Mouse (Mus musculus) heart, postnatal 0 days (tissue): ENCODE measurements around the gene Pias4.
A peak's percentile ranks its signal among the peaks of the same experiment; 100 is the strongest.

ENCODE experiments used
- CTCF ChIP-seq: IDR thresholded peaks from 2 replicates; pipeline ENCODE4 v1.5.1; 2016; ENCODE audit warnings: antibody characterized with exemption, control low read depth, low read depth
- EP300 ChIP-seq: IDR thresholded peaks from 2 replicates; pipeline ENCODE4 v1.6.1; 2016; ENCODE audit warnings: antibody characterized with exemption, low read depth

DNA sequence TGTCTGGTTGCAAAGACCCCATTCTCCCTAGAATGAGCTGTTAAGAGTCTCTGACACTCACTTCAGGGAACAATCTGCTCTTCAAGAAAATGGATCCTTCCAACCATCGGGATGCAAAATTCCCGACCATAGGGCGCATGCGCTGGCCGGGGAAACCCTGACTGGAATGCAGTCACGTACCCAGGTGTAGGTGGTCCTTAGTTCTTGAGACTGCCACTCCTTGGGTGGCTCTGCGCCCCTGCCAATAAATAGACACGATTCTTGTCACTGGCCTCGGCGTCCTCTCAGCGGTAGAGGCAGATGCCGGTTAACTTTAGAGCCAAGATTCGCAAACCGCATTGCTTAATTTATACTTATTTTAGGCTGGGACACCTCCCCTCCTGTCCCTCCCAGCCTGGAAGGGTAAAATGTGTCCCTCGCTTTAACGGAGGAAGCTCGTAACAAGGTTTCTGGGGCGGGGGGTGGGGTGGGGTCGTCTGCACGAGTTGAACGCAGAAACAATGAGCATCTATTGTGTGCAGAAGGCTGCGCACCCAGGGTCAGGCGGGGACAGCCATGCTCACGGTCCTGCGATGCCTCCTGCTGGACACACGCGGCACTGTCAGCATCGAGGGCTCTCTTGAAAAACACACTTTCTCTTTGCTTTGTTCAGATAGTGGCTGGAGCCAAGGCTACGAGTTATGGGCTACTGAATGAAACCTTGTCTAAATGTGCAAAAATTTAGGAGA lies 7.1 kb upstream of the Pias4 start:
- TF ChIP-seq CTCF (peak; percentile 91), EP300 (no peak)
